ENCODE assay signal across 12 mouse cellular contexts in genomic region chr7:45343543-45343942, GRCm38 (mm10). TPM values are rescaled to one million over a fixed set of nuclear protein-coding genes. Genes with fewer than 3 reads are reported as not detected.
DNase-seq lines count a peak whose midpoint lies in the region; ATAC-seq and TF ChIP-seq lines count a peak whose summit lies in the region.
"Had no signal": no experiment of that assay in that cellular context is flagged by ENCODE, and none has a peak within 500 bp of the region (broad histone marks: within the 10 kb centered on the region; RNA-seq: fewer than 3 reads in every experiment).

No protein-coding gene starts in this region.

- no peak for ATAC-seq in intestine, postnatal 0 days
- no peak for ATAC-seq in intestine, embryonic 15.5 days
- ATAC-seq: inflammation-experienced regulatory T-cells, adult 6 months had no signal

- TF ChIP-seq POLR2A in testis, adult 2 months (IDR thresholded peaks at IDR 0.05; ENCODE audit: control insufficient read depth, low read depth, low read length) = no peak
- no peak for TF ChIP-seq POLR2A in bone marrow macrophage, adult 2 months (IDR thresholded peaks at IDR 0.05; ENCODE audit: borderline replicate concordance, low read depth, low read length)

- 27% methylated on average over 13 of the region's 13 CpGs for whole genome bisulfite sequencing in intestine, postnatal 0 days
- WGBS in intestine, embryonic 15.5 days = 37% methylated on average over 13 of the region's 13 CpGs

- no peak overlapping the region for H3K4me2 ChIP-seq in intestine, postnatal 0 days (replicated peaks; ENCODE audit: low read depth)
- no peak overlapping the region for H3K4me2 ChIP-seq in intestine, embryonic 15.5 days (replicated peaks)
- H3K4me2 ChIP-seq: embryonic facial prominence, embryonic 13.5 days; midbrain, embryonic 12.5 days had no signal

- peaks cover 6% of the 10 kb centered on the region; the same call in 1 of the 2 replicates for H3K4me1 ChIP-seq in intestine, postnatal 0 days (replicated peaks; ENCODE audit: control insufficient read depth, insufficient read depth, low read length)
- H3K4me1 ChIP-seq in intestine, embryonic 15.5 days (replicated peaks) = peaks cover 23% of the 10 kb centered on the region
- peaks cover 33% of the 10 kb centered on the region for H3K4me1 ChIP-seq in testis, adult 2 months (ENCODE audit: control insufficient read depth, insufficient read depth, low read length)
- H3K4me1 ChIP-seq in bone marrow macrophage, adult 2 months (ENCODE audit: control insufficient read depth, insufficient read depth, low read length) = peaks cover 14% of the 10 kb centered on the region

- H3K27me3 ChIP-seq in intestine, postnatal 0 days (replicated peaks; ENCODE audit: control insufficient read depth, insufficient read depth, low read length) = no peaks in the 10 kb centered on the region
- H3K27me3 ChIP-seq in intestine, embryonic 15.5 days (replicated peaks) = 0 out of 2 replicates have a peak, but pooled peaks cover 3% of the 10 kb centered on the region
- H3K27me3 ChIP-seq in testis, adult 2 months (ENCODE audit: control insufficient read depth, insufficient read depth, low read length) = no peaks in the 10 kb centered on the region

- peak; percentile 65 for TF ChIP-seq CTCF in intestine, postnatal 0 days (IDR thresholded peaks at IDR 0.05; ENCODE audit: low read depth)
- TF ChIP-seq CTCF in testis, adult 2 months (IDR thresholded peaks at IDR 0.05; ENCODE audit: control insufficient read depth, insufficient read depth, insufficient replicate concordance, low read depth, low read length) = peak; percentile 14; the same call in 1 of the 2 replicates
- TF ChIP-seq CTCF in bone marrow macrophage, adult 2 months (IDR thresholded peaks at IDR 0.05; ENCODE audit: low read depth, low read length) = peak; percentile 38; the same call in 1 of the 2 replicates

- H3K9me3 ChIP-seq in intestine, postnatal 0 days (ENCODE audit: control insufficient read depth) = no peaks in the 10 kb centered on the region
- no peaks in the 10 kb centered on the region for H3K9me3 ChIP-seq in intestine, embryonic 15.5 days
- H3K9me3 ChIP-seq: embryonic facial prominence, embryonic 13.5 days; midbrain, embryonic 12.5 days had no signal

- no peaks in the 10 kb centered on the region; the same call in 1 of the 2 replicates for H3K36me3 ChIP-seq in intestine, postnatal 0 days (ENCODE audit: control insufficient read depth, insufficient read depth)
- H3K36me3 ChIP-seq in intestine, embryonic 15.5 days = no peaks in the 10 kb centered on the region
- no peaks in the 10 kb centered on the region for H3K36me3 ChIP-seq in testis, adult 2 months (ENCODE audit: control insufficient read depth, insufficient read depth, low read length)

- no peak for DNase-seq in testis, postnatal 14 days (ENCODE audit: low spot score)
- no peak for DNase-seq in T-cell, adult 2 months (ENCODE audit: low spot score)
- DNase-seq in gastrocnemius, postnatal 25 days = no peak
- DNase-seq: adrenal gland, postnatal 10 days had no signal

- H3K4me3 ChIP-seq in intestine, postnatal 0 days (ENCODE audit: low read depth, low read length) = no peak overlapping the region
- H3K4me3 ChIP-seq in intestine, embryonic 15.5 days (replicated peaks) = no peak overlapping the region
- H3K4me3 ChIP-seq in testis, adult 2 months (ENCODE audit: control insufficient read depth, low read depth, low read length) = no peak overlapping the region
- no peak overlapping the region for H3K4me3 ChIP-seq in bone marrow macrophage, adult 2 months (ENCODE audit: insufficient read depth, low read length)
- H3K4me3 ChIP-seq: embryonic facial prominence, embryonic 13.5 days; midbrain, embryonic 12.5 days had no signal

- H3K27ac ChIP-seq in intestine, postnatal 0 days (ENCODE audit: low read depth, low read length) = no peak overlapping the region
- H3K27ac ChIP-seq in intestine, embryonic 15.5 days = no peak overlapping the region
- no peak overlapping the region for H3K27ac ChIP-seq in testis, adult 2 months (ENCODE audit: control insufficient read depth, insufficient read depth, low read depth, low read length)
- H3K27ac ChIP-seq in bone marrow macrophage, adult 2 months (ENCODE audit: insufficient read depth, low read depth, low read length) = no peak overlapping the region
- H3K27ac ChIP-seq: embryonic facial prominence, embryonic 13.5 days; midbrain, embryonic 12.5 days had no signal

- H3K9ac ChIP-seq in intestine, postnatal 0 days (ENCODE audit: low read depth, low read length) = no peak overlapping the region
- no peak overlapping the region for H3K9ac ChIP-seq in intestine, embryonic 15.5 days
- H3K9ac ChIP-seq: embryonic facial prominence, embryonic 13.5 days; midbrain, embryonic 12.5 days had no signal

RNA-seq across cellular contexts. Expression of gene Hrc, which starts 8.5 kb away (rescaled TPM):
- 0.76 and 0.88 TPM in 2 replicates for polyA plus RNA-seq in intestine, postnatal 0 days (2015; fragmentation: Nextera tagmentation; extraction: Ambion mirVana)
- 0.97 and 1.2 TPM in 2 replicates for polyA plus RNA-seq in intestine, embryonic 15.5 days (2015; fragmentation: Nextera tagmentation; extraction: Ambion mirVana)
- 0.10 and 0.22 TPM in 2 replicates for polyA plus RNA-seq in testis, adult 2 months (2012; rRNA removed)
- polyA plus RNA-seq in bone marrow macrophage, adult 2 months (2012; ENCODE audit: insufficient read depth, insufficient read length, missing spikeins) = not detected in 2 replicates
- total RNA-seq in gastrocnemius, postnatal 25 days (2021) = 100 to 1,000 TPM; 812 to 910 TPM
- polyA plus RNA-seq: inflammation-experienced regulatory T-cells, adult 6 months had no signal

RNA-seq across cellular contexts. Expression of gene Trpm4, which starts 10.0 kb away (rescaled TPM):
- polyA plus RNA-seq in intestine, postnatal 0 days (2015; fragmentation: Nextera tagmentation; extraction: Ambion mirVana) = 49.4 and 55.1 TPM in 2 replicates
- 20.4 and 29.1 TPM in 2 replicates for polyA plus RNA-seq in intestine, embryonic 15.5 days (2015; fragmentation: Nextera tagmentation; extraction: Ambion mirVana)
- polyA plus RNA-seq in testis, adult 2 months (2012; rRNA removed) = 52.2 and 54.8 TPM in 2 replicates
- polyA plus RNA-seq in bone marrow macrophage, adult 2 months (2012; ENCODE audit: insufficient read depth, insufficient read length, missing spikeins) = 14.1 and 16.0 TPM in 2 replicates
- total RNA-seq in gastrocnemius, postnatal 25 days (2021) = 10 to 100 TPM; 17.0 to 18.3 TPM

RNA-seq across cellular contexts. Expression of gene Ppfia3, which starts 23.3 kb away (rescaled TPM):
- 24.5 and 24.8 TPM in 2 replicates for polyA plus RNA-seq in intestine, postnatal 0 days (2015; fragmentation: Nextera tagmentation; extraction: Ambion mirVana)
- 5.6 and 6.9 TPM in 2 replicates for polyA plus RNA-seq in intestine, embryonic 15.5 days (2015; fragmentation: Nextera tagmentation; extraction: Ambion mirVana)
- polyA plus RNA-seq in testis, adult 2 months (2012; rRNA removed) = 1.1 and 1.2 TPM in 2 replicates
- polyA plus RNA-seq in bone marrow macrophage, adult 2 months (2012; ENCODE audit: insufficient read depth, insufficient read length, missing spikeins) = 1.6 and 1.8 TPM in 2 replicates
- total RNA-seq in gastrocnemius, postnatal 25 days (2021) = under 1 TPM; 0.18 to 0.38 TPM

RNA-seq across cellular contexts. Expression of gene Lin7b, which starts 26.8 kb away (rescaled TPM):
- polyA plus RNA-seq in intestine, postnatal 0 days (2015; fragmentation: Nextera tagmentation; extraction: Ambion mirVana) = 3.4 TPM in 2 replicates
- 1.9 and 2.4 TPM in 2 replicates for polyA plus RNA-seq in intestine, embryonic 15.5 days (2015; fragmentation: Nextera tagmentation; extraction: Ambion mirVana)
- 5.7 and 7.3 TPM in 2 replicates for polyA plus RNA-seq in testis, adult 2 months (2012; rRNA removed)
- polyA plus RNA-seq in bone marrow macrophage, adult 2 months (2012; ENCODE audit: insufficient read depth, insufficient read length, missing spikeins) = 3.0 and 3.6 TPM in 2 replicates
- under 1 TPM in 1 of 2 experiments, not detected in 1; 0.67 TPM for total RNA-seq in gastrocnemius, postnatal 25 days (2021)
- total RNA-seq: gastrocnemius, adult 8-10 months had no signal
- polyA plus RNA-seq: inflammation-experienced regulatory T-cells, adult 6 months had no signal

RNA-seq across cellular contexts. Expression of gene Snrnp70, which starts 52.0 kb away (rescaled TPM):
- polyA plus RNA-seq in intestine, postnatal 0 days (2015; fragmentation: Nextera tagmentation; extraction: Ambion mirVana) = 81.3 and 85.5 TPM in 2 replicates
- 195 and 200 TPM in 2 replicates for polyA plus RNA-seq in intestine, embryonic 15.5 days (2015; fragmentation: Nextera tagmentation; extraction: Ambion mirVana)
- 180 and 202 TPM in 2 replicates for polyA plus RNA-seq in testis, adult 2 months (2012; rRNA removed)
- 385 and 416 TPM in 2 replicates for polyA plus RNA-seq in bone marrow macrophage, adult 2 months (2012; ENCODE audit: insufficient read depth, insufficient read length, missing spikeins)
- total RNA-seq in gastrocnemius, postnatal 25 days (2021) = 10 to 100 TPM; 76.1 to 78.0 TPM

Comparison
In these comparisons a context has a peak if more than half of its experiments do, and no peak if none do; other contexts are left out.
1. CTCF ChIP-seq: peak in every context shown above with its lines; median percentile 65 in intestine, postnatal 0 days; 38 in bone marrow macrophage, adult 2 months; 14 in testis, adult 2 months.